Mouse (Mus musculus): ENCODE data around the gene Ano1.

GRCm38 (mm10) chr7:144541351-144541750 lies 210.4 kb downstream of the Ano1 start:
- no peak for TF ChIP-seq CTCF (IDR thresholded peaks at IDR 0.05; ENCODE audit: insufficient read depth, low read length)
- no peak for TF ChIP-seq POLR2A (IDR thresholded peaks at IDR 0.05; ENCODE audit: borderline replicate concordance, extremely low read depth, low read depth, low read length)

Measured in lung, adult 2 months (tissue).